In the genomic region with DNA sequence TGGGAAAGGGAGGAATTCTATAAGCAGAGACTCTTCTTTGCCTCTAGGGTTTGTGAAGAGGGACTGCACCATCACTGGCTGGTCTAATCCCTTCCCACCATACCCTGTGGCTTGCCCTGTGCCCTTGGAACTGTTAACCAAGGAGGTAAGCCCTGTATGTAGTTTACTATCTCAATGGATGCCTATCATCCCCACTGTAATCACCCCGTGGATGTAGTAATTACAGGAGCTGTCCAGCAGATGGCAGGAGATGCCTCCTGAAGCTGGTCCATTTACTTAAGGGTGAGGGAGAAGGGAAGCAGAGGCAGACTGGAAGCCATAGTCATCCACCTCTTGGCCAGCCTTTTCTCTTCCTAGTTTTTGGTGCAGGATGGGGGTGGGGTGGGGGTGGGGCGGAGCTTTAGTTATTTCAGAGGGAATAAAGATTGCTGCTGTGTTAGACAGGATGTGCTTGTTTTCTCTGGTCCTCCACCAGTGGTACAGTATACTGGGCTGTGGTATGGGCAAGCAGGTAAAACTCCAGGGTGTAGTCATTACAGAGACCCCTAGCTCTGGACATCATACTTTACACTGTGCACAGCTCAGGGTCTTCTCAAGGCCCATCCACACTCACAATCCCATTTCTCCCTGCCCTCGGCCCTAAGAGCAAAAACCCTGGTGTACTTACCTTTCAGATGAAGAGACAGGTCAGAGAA, we compare ENCODE assay signal across 7 mouse cellular contexts. TPM values are rescaled to one million over a fixed set of nuclear protein-coding genes. Genes with fewer than 3 reads are reported as not detected.
DNase-seq lines count a peak whose midpoint lies in the region; ATAC-seq and TF ChIP-seq lines count a peak whose summit lies in the region.

No protein-coding gene starts in this region.

- no peak overlapping the region for H3K4me3 ChIP-seq in bone marrow macrophage, adult 2 months (ENCODE audit: insufficient read depth, low read length)

- H3K4me1 ChIP-seq in bone marrow macrophage, adult 2 months (ENCODE audit: control insufficient read depth, insufficient read depth, low read length) = no peaks in the 10 kb centered on the region

- DNase-seq in right cerebral cortex, adult 2 months (ENCODE audit: low spot score in 2 of 2) = peak; percentile 69 to 77
- no peak for DNase-seq in right cerebral cortex, postnatal 36 days (ENCODE audit: low spot score in 2 of 2)
- DNase-seq in kidney, postnatal 36 days = peak; percentile 44 to 65
- peak; percentile 38 for DNase-seq in lung, postnatal 25 days (ENCODE audit: low spot score)
- DNase-seq in spleen, postnatal 4 days (ENCODE audit: low spot score in 2 of 2) = peak; percentile 68 to 79

- TF ChIP-seq POLR2A in bone marrow macrophage, adult 2 months (IDR thresholded peaks at IDR 0.05; ENCODE audit: borderline replicate concordance, low read depth, low read length) = no peak

- TF ChIP-seq CTCF in bone marrow macrophage, adult 2 months (IDR thresholded peaks at IDR 0.05; ENCODE audit: low read depth, low read length) = peak; percentile 44

- ATAC-seq in erythroid progenitor cell, adult 5-6 weeks (replicated peaks; ENCODE audit: low FRiP score, poor library complexity, severe bottlenecking) = peak; percentile 80

- no peak overlapping the region for H3K27ac ChIP-seq in bone marrow macrophage, adult 2 months (ENCODE audit: insufficient read depth, low read depth, low read length)

RNA-seq across cellular contexts. Expression of a gene that starts 3.7 kb away (rescaled TPM):
- not detected in 2 replicates for polyA plus RNA-seq in bone marrow macrophage, adult 2 months (2012; ENCODE audit: insufficient read depth, insufficient read length, missing spikeins)
- 0.84 TPM in 1 of 2 replicates, not detected in the other for total RNA-seq in erythroid progenitor cell, adult 5-6 weeks (2015; ENCODE audit: low replicate concordance)
- not detected in 2 replicates for total RNA-seq in erythroid progenitor cell, adult 5-6 weeks (2017; ENCODE audit: low replicate concordance)

RNA-seq across cellular contexts. Expression of a gene that starts 43.6 kb away (rescaled TPM):
- polyA plus RNA-seq in bone marrow macrophage, adult 2 months (2012; ENCODE audit: insufficient read depth, insufficient read length, missing spikeins) = not detected in 2 replicates
- total RNA-seq in erythroid progenitor cell, adult 5-6 weeks (2015; ENCODE audit: low replicate concordance) = 700 and 745 TPM in 2 replicates
- total RNA-seq in erythroid progenitor cell, adult 5-6 weeks (2017; ENCODE audit: low replicate concordance) = 1,033 and 1,282 TPM in 2 replicates

Comparison
In these comparisons a context has a peak if more than half of its experiments do, and no peak if none do; other contexts are left out.
1. DNase-seq: peak in right cerebral cortex, adult 2 months (2 of 2), kidney, postnatal 36 days (2 of 2), lung, postnatal 25 days (single experiment) and spleen, postnatal 4 days (2 of 2); none in right cerebral cortex, postnatal 36 days (0 of 2).